Mouse (Mus musculus) ES-E14 (cell line): ENCODE measurements at regions not wholly inside any gene's neighbourhood (a gene's known extent, or its start where the extent isn't known, plus 50 kb on each side); places are given as distances from the start of the nearest gene placed in this dataset.

Experiments
- CHD2 ChIP-seq: IDR thresholded peaks from 2 replicates; pipeline ENCODE4 v1.6.1; 2014; ENCODE audit warnings: mild to moderate bottlenecking, low read depth, low read length, inconsistent platforms
- HCFC1 ChIP-seq: IDR thresholded peaks from 2 replicates; pipeline ENCODE4 v1.6.1; 2012; ENCODE audit warnings: low read length, inconsistent platforms, borderline replicate concordance; ENCODE audit not compliant: insufficient read depth
- MAFK ChIP-seq: IDR thresholded peaks from 2 replicates; pipeline ENCODE4 v1.6.1; 2014; ENCODE audit warnings: mild to moderate bottlenecking, low read depth, low read length, inconsistent platforms; ENCODE audit not compliant: insufficient read depth
- ZC3H11A ChIP-seq: IDR thresholded peaks from 2 replicates; pipeline ENCODE4 v1.6.1; 2012; ENCODE audit warnings: low read depth, mild to moderate bottlenecking, inconsistent platforms, low read length, borderline replicate concordance
- ZNF384 ChIP-seq: IDR thresholded peaks from 2 replicates; pipeline ENCODE4 v1.6.1; 2012; ENCODE audit warnings: low read depth, low read length, inconsistent platforms

GRCm38 (mm10) chr6:51009526-51010340 lies 355.5 kb upstream of the Npvf start:
- TF ChIP-seq MAFK, result no peak
- no peak for TF ChIP-seq CHD2
- no peak for TF ChIP-seq HCFC1
- no peak for TF ChIP-seq ZNF384
- TF ChIP-seq ZC3H11A, result no peak
